Mouse (Mus musculus): ENCODE results near the gene Slc13a2. TPM values are rescaled to one million over a fixed set of nuclear protein-coding genes. Genes with fewer than 3 reads are reported as not detected.

The Slc13a2 gene
- polyA plus RNA-seq, 1 experiment from 2014 or later = not detected

GRCm38 (mm10) chr11:78380351-78380750 is 41.7 kb downstream of the Slc13a2 start:
- no peak overlapping the region for H3K4me3 ChIP-seq
- WGBS = 82% methylated on average over 4 of the region's 4 CpGs
- no peak for DNase-seq (ENCODE audit: low spot score)
- H3K27ac ChIP-seq = no peak overlapping the region
- H3K9me3 ChIP-seq = no peaks in the 10 kb centered on the region
- peaks cover 4% of the 10 kb centered on the region; the same call in 1 of the 2 replicates for H3K27me3 ChIP-seq (ENCODE audit: insufficient read depth, poor library complexity, severe bottlenecking)
- H3K4me1 ChIP-seq (replicated peaks) = 0 out of 2 replicates have a peak, but pooled peaks cover 15% of the 10 kb centered on the region
- H3K36me3 ChIP-seq = no peaks in the 10 kb centered on the region

GRCm38 (mm10) chr11:78377549-78378159 is 44.4 kb downstream of the Slc13a2 start:
- Histone ChIP-seq H3K9me3 (no peaks in the 10 kb centered on the region), H3K27me3 (ENCODE audit: insufficient read depth, poor library complexity, severe bottlenecking) (peaks cover 4% of the 10 kb centered on the region; the same call in 1 of the 2 replicates), H3K4me1 (replicated peaks) (peaks cover 20% of the 10 kb centered on the region), H3K36me3 (no peaks in the 10 kb centered on the region), H3K27ac (no peak overlapping the region), H3K4me3 (no peak overlapping the region)
- DNase-seq (ENCODE audit: low spot score) = no peak
- WGBS = 48% methylated on average over 12 of the region's 12 CpGs

GRCm38 (mm10) chr11:78374147-78374546 is 47.9 kb downstream of the Slc13a2 start:
- 80% methylated on average over 8 of the region's 8 CpGs for WGBS
- no peaks in the 10 kb centered on the region for H3K36me3 ChIP-seq
- no peaks in the 10 kb centered on the region for H3K9me3 ChIP-seq
- H3K4me3 ChIP-seq = no peak overlapping the region
- H3K4me1 ChIP-seq (replicated peaks) = peaks cover 25% of the 10 kb centered on the region
- peaks cover 4% of the 10 kb centered on the region; the same call in 1 of the 2 replicates for H3K27me3 ChIP-seq (ENCODE audit: insufficient read depth, poor library complexity, severe bottlenecking)
- DNase-seq (ENCODE audit: low spot score) = no peak
- no peak overlapping the region for H3K27ac ChIP-seq

- peak overlapping the region; percentile 50; the same call in 1 of the 2 replicates for H3K27ac ChIP-seq
- H3K4me3 ChIP-seq = no peak overlapping the region
- no peaks in the 10 kb centered on the region for H3K27me3 ChIP-seq (ENCODE audit: insufficient read depth, poor library complexity, severe bottlenecking)
- WGBS = 60% methylated on average over 7 of the region's 7 CpGs
- DNase-seq (ENCODE audit: low spot score) = no peak
- H3K4me1 ChIP-seq (replicated peaks) = peaks cover 22% of the 10 kb centered on the region
- H3K9me3 ChIP-seq = no peaks in the 10 kb centered on the region
- no peaks in the 10 kb centered on the region for H3K36me3 ChIP-seq
Observed at GRCm38 (mm10) chr11:78372610-78373009, 49.4 kb downstream of the Slc13a2 start.

GRCm38 (mm10) chr11:78372166-78372565 is 49.9 kb downstream of the Slc13a2 start:
- Histone ChIP-seq H3K9me3 (no peaks in the 10 kb centered on the region), H3K4me1 (replicated peaks) (peaks cover 19% of the 10 kb centered on the region), H3K36me3 (no peaks in the 10 kb centered on the region), H3K4me3 (no peak overlapping the region), H3K27me3 (ENCODE audit: insufficient read depth, poor library complexity, severe bottlenecking) (no peaks in the 10 kb centered on the region), H3K27ac (no peak overlapping the region)
- no peak for DNase-seq (ENCODE audit: low spot score)
- 83% methylated on average over 3 of the region's 3 CpGs for whole genome bisulfite sequencing

GRCm38 (mm10) chr11:78371711-78372110 is 50.3 kb downstream of the Slc13a2 start:
- Histone ChIP-seq H3K27ac (no peak overlapping the region), H3K4me1 (replicated peaks) (peaks cover 19% of the 10 kb centered on the region), H3K36me3 (no peaks in the 10 kb centered on the region), H3K4me3 (no peak overlapping the region), H3K27me3 (ENCODE audit: insufficient read depth, poor library complexity, severe bottlenecking) (no peaks in the 10 kb centered on the region), H3K9me3 (no peaks in the 10 kb centered on the region)
- 91% methylated on average over 11 of the region's 11 CpGs for WGBS
- DNase-seq (ENCODE audit: low spot score) = no peak

GRCm38 (mm10) chr11:78370389-78370788 is 51.6 kb downstream of the Slc13a2 start:
- 64% methylated on average over 1 of the region's 1 CpGs for WGBS
- Histone ChIP-seq H3K27me3 (ENCODE audit: insufficient read depth, poor library complexity, severe bottlenecking) (no peaks in the 10 kb centered on the region), H3K9me3 (no peaks in the 10 kb centered on the region), H3K27ac (no peak overlapping the region), H3K36me3 (no peaks in the 10 kb centered on the region), H3K4me3 (no peak overlapping the region), H3K4me1 (replicated peaks) (peaks cover 19% of the 10 kb centered on the region)
- no peak for DNase-seq (ENCODE audit: low spot score)

- H3K4me1 ChIP-seq (replicated peaks) = peaks cover 19% of the 10 kb centered on the region
- H3K27ac ChIP-seq = no peak overlapping the region
- H3K27me3 ChIP-seq (ENCODE audit: insufficient read depth, poor library complexity, severe bottlenecking) = no peaks in the 10 kb centered on the region
- H3K4me3 ChIP-seq = no peak overlapping the region
- WGBS = 88% methylated on average over 15 of the region's 15 CpGs
- no peaks in the 10 kb centered on the region for H3K36me3 ChIP-seq
- no peaks in the 10 kb centered on the region for H3K9me3 ChIP-seq
- no peak for DNase-seq (ENCODE audit: low spot score)
Observed at GRCm38 (mm10) chr11:78367456-78368225, 54.4 kb downstream of the Slc13a2 start.

GRCm38 (mm10) chr11:78364103-78364502 is 57.9 kb downstream of the Slc13a2 start:
- Histone ChIP-seq H3K4me3 (no peak overlapping the region), H3K27me3 (ENCODE audit: insufficient read depth, poor library complexity, severe bottlenecking) (0 out of 2 replicates have a peak, but pooled peaks cover 5% of the 10 kb centered on the region), H3K27ac (no peak overlapping the region), H3K9me3 (no peaks in the 10 kb centered on the region), H3K36me3 (no peaks in the 10 kb centered on the region), H3K4me1 (replicated peaks) (peaks cover 21% of the 10 kb centered on the region)
- WGBS = 62% methylated on average over 8 of the region's 8 CpGs
- no peak for DNase-seq (ENCODE audit: low spot score)

GRCm38 (mm10) chr11:78363309-78364007 is 58.6 kb downstream of the Slc13a2 start:
- Histone ChIP-seq H3K27ac (no peak overlapping the region), H3K4me3 (no peak overlapping the region), H3K9me3 (no peaks in the 10 kb centered on the region), H3K27me3 (ENCODE audit: insufficient read depth, poor library complexity, severe bottlenecking) (peaks cover 11% of the 10 kb centered on the region; the same call in 1 of the 2 replicates), H3K4me1 (replicated peaks) (peaks cover 25% of the 10 kb centered on the region), H3K36me3 (no peaks in the 10 kb centered on the region)
- no peak for DNase-seq (ENCODE audit: low spot score)
- 83% methylated on average over 13 of the region's 13 CpGs for WGBS

GRCm38 (mm10) chr11:78360789-78361131 is 61.3 kb downstream of the Slc13a2 start:
- Histone ChIP-seq H3K9me3 (no peaks in the 10 kb centered on the region), H3K4me1 (replicated peaks) (peaks cover 27% of the 10 kb centered on the region), H3K4me3 (peak overlapping the region; percentile 45; the same call in 1 of the 2 replicates), H3K36me3 (no peaks in the 10 kb centered on the region), H3K27me3 (ENCODE audit: insufficient read depth, poor library complexity, severe bottlenecking) (peaks cover 11% of the 10 kb centered on the region; the same call in 1 of the 2 replicates), H3K27ac (peak overlapping the region; percentile 35; the same call in 1 of the 2 replicates)
- DNase-seq (ENCODE audit: low spot score) = no peak
- WGBS = 65% methylated on average over 2 of the region's 2 CpGs

GRCm38 (mm10) chr11:78360125-78360788 is 61.8 kb downstream of the Slc13a2 start:
- peak overlapping the region; percentile 35; the same call in 1 of the 2 replicates for H3K27ac ChIP-seq

More at GRCm38 (mm10) chr11:78360125-78360788, 61.8 kb downstream of the Slc13a2 start:
- Histone ChIP-seq H3K4me3 (peak overlapping the region; percentile 45), H3K36me3 (no peaks in the 10 kb centered on the region), H3K9me3 (no peaks in the 10 kb centered on the region), H3K27me3 (ENCODE audit: insufficient read depth, poor library complexity, severe bottlenecking) (peaks cover 11% of the 10 kb centered on the region; the same call in 1 of the 2 replicates), H3K4me1 (replicated peaks) (peaks cover 27% of the 10 kb centered on the region)
- peak; percentile 76 for DNase-seq (ENCODE audit: low spot score)
- 12% methylated on average over 13 of the region's 13 CpGs for WGBS

Data from hindbrain, embryonic 10.5 days (tissue).